Mouse (Mus musculus): ENCODE measurements around the gene Slc6a20a.
"Not testable (repeated sequence)": the region's sequence is repeated elsewhere in the genome, so short reads cannot be mapped to it uniquely, and the experiment has no call there.

Slc6a20a gene

GRCm38 (mm10) chr9:123678327-123679105 is at the start of gene Slc6a20a, which contains the start of gene Ccr9:
Gene Slc6a20a (minus strand): TSS chr9:123678885.
Gene Ccr9 (plus strand): TSS chr9:123678439.
- peak; percentile 46 for DNase-seq

- no peak for DNase-seq
Measured at GRCm38 (mm10) chr9:123722737-123723493, 44.2 kb upstream of the Slc6a20a start.

- DNase-seq: peak; percentile 93
Measured at GRCm38 (mm10) chr9:123717186-123718008, 38.7 kb upstream of the Slc6a20a start, which contains the start of gene Lztfl1. Gene Lztfl1 (minus strand): TSS chr9:123717697.

GRCm38 (mm10) chr9:123716301-123716700 is 37.6 kb upstream of the Slc6a20a start:
- no peak for DNase-seq

- DNase-seq: no peak
Measured at GRCm38 (mm10) chr9:123713111-123713510, 34.4 kb upstream of the Slc6a20a start.

GRCm38 (mm10) chr9:123709226-123709625 is 30.5 kb upstream of the Slc6a20a start:
- no peak for DNase-seq

- DNase-seq: no peak
Measured at GRCm38 (mm10) chr9:123701822-123702221, 23.1 kb upstream of the Slc6a20a start.

GRCm38 (mm10) chr9:123695634-123696302 is 17.1 kb upstream of the Slc6a20a start:
- no peak for DNase-seq

GRCm38 (mm10) chr9:123688227-123688626 is 9.5 kb upstream of the Slc6a20a start:
- DNase-seq: no peak

GRCm38 (mm10) chr9:123686206-123686605 is 7.5 kb upstream of the Slc6a20a start:
- DNase-seq: no peak

GRCm38 (mm10) chr9:123683704-123684103 is 5.0 kb upstream of the Slc6a20a start:
- DNase-seq: no peak

GRCm38 (mm10) chr9:123679198-123679597 is 513 bp upstream of the Slc6a20a start:
- DNase-seq: no peak

GRCm38 (mm10) chr9:123665645-123666044 is 13.0 kb downstream of the Slc6a20a start:
- DNase-seq: peak; percentile 91

GRCm38 (mm10) chr9:123659986-123660676 is 18.6 kb downstream of the Slc6a20a start:
- not testable (repeated sequence) for DNase-seq

- DNase-seq: no peak
Measured at GRCm38 (mm10) chr9:123658981-123659380, 19.7 kb downstream of the Slc6a20a start.

- DNase-seq: no peak
Measured at GRCm38 (mm10) chr9:123657457-123657856, 21.2 kb downstream of the Slc6a20a start.

- DNase-seq: no peak
Measured at GRCm38 (mm10) chr9:123651369-123651768, 27.3 kb downstream of the Slc6a20a start.

- no peak for DNase-seq
Measured at GRCm38 (mm10) chr9:123649785-123650511, 28.7 kb downstream of the Slc6a20a start.

GRCm38 (mm10) chr9:123640106-123640505 is 38.6 kb downstream of the Slc6a20a start:
- DNase-seq: no peak

GRCm38 (mm10) chr9:123638668-123639089 is 40.0 kb downstream of the Slc6a20a start:
- peak; percentile 43 for DNase-seq

GRCm38 (mm10) chr9:123638231-123638630 is 40.5 kb downstream of the Slc6a20a start:
- no peak for DNase-seq

Data from thymus, postnatal 4 days (tissue).